Mouse (Mus musculus) embryonic facial prominence, embryonic 15.5 days (tissue): ENCODE results near the gene Hmgcs1. TPM values are rescaled to one million over a fixed set of nuclear protein-coding genes. Genes with fewer than 3 reads are reported as not detected.

Source experiments
- ATAC-seq: fragments of 200-750 bp; cut with Nextera tagmentation; 2 replicates; pipeline ENCODE4 v1.8.0; 2017; ENCODE audit warnings: low read depth, moderate TSS enrichment; ENCODE audit not compliant: insufficient number of reproducible peaks, low FRiP score, low TSS enrichment
- H3K27ac ChIP-seq: fragments of 300-500 bp; sonication (generic); replicated peaks from 2 replicates; pipeline ENCODE4 v1.5.1; 2015; ENCODE audit warnings: mild to moderate bottlenecking, inconsistent platforms
- H3K27me3 ChIP-seq: fragments of 300-500 bp; sonication (generic); 2 replicates; pipeline ENCODE4 v1.6.1; 2015; ENCODE audit warnings: inconsistent platforms
- H3K36me3 ChIP-seq: fragments of 300-500 bp; sonication (generic); 2 replicates; pipeline ENCODE4 v1.6.1; 2015; ENCODE audit warnings: mild to moderate bottlenecking, inconsistent platforms
- H3K4me1 ChIP-seq: fragments of 300-500 bp; sonication (generic); 2 replicates; pipeline ENCODE4 v1.6.1; 2015; ENCODE audit warnings: inconsistent platforms
- H3K4me2 ChIP-seq: fragments of 300-500 bp; sonication (generic); replicated peaks from 2 replicates; pipeline ENCODE4 v1.6.1; 2015; ENCODE audit warnings: mild to moderate bottlenecking, inconsistent platforms
- H3K4me3 ChIP-seq: fragments of 300-500 bp; sonication (generic); replicated peaks from 2 replicates; pipeline ENCODE4 v1.5.1; 2015; ENCODE audit warnings: mild to moderate bottlenecking, inconsistent platforms
- H3K9ac ChIP-seq: fragments of 300-500 bp; sonication (generic); 2 replicates; pipeline ENCODE4 v1.6.1; 2015; ENCODE audit warnings: inconsistent platforms
- H3K9me3 ChIP-seq: fragments of 300-500 bp; sonication (generic); replicated peaks from 2 replicates; pipeline ENCODE4 v1.6.1; 2016; ENCODE audit warnings: inconsistent platforms
- WGBS: fragments of 180-500 bp; shearing (Covaris S2); methylation state at CpG from one replicate; pipeline ENCODE4 v1.1.7; 2015; 5-methylcytosine and 5-hydroxymethylcytosine counted together
- polyA plus RNA-seq: library from polyadenylated mRNA; unstranded; fragments of >200 nt; fragmentation: Nextera tagmentation; extraction: Ambion mirVana; gene quantifications from 2 replicates; pipeline ENCODE4 v1.2.1, GENCODE M21; 2015

Hmgcs1 gene
- polyA plus RNA-seq, 1 experiment from 2014 or later, result 128 TPM

DNA sequence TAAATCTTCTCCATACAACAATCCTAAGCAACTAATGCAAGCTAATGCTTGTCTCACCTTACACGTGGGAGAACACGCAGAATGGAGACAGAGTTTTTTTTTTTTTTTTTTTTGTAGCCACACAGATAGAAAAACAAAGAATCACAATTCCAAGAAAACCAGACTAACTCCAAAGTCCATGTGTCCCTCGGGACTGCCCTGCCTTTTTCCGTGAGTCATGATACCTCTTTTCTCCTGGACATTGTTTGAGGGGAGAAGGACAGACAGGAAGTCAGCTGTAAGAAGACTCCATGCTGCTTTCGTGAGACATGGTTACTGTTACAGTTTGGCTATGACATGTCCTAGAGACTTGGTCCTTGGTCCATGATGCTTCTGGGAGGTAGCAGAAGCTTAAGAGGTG lies 33.2 kb downstream of the Hmgcs1 start:
- no peaks in the 10 kb centered on the region for H3K36me3 ChIP-seq
- WGBS, result 73% methylated on average over 5 of the region's 5 CpGs
- H3K27ac ChIP-seq, result no peak overlapping the region
- no peaks in the 10 kb centered on the region for H3K27me3 ChIP-seq
- no peaks in the 10 kb centered on the region for H3K9me3 ChIP-seq
- H3K4me2 ChIP-seq, result no peak overlapping the region
- H3K4me3 ChIP-seq, result no peak overlapping the region
- no peaks in the 10 kb centered on the region for H3K4me1 ChIP-seq
- no peak for ATAC-seq
- H3K9ac ChIP-seq, result no peak overlapping the region

- no peaks in the 10 kb centered on the region for H3K36me3 ChIP-seq
- ATAC-seq, result no peak
- no peaks in the 10 kb centered on the region for H3K27me3 ChIP-seq
- no peak overlapping the region for H3K4me3 ChIP-seq
- H3K9ac ChIP-seq, result no peak overlapping the region
- no peaks in the 10 kb centered on the region for H3K4me1 ChIP-seq
- no peak overlapping the region for H3K4me2 ChIP-seq
- H3K9me3 ChIP-seq, result no peaks in the 10 kb centered on the region
- 81% methylated on average over 7 of the region's 7 CpGs for WGBS
- H3K27ac ChIP-seq, result no peak overlapping the region
These were observed 34.4 kb downstream of the Hmgcs1 start for GRCm38 (mm10) chr13:119724541-119724940.

- 67% methylated on average over 26 of the region's 26 CpGs for WGBS
- no peaks in the 10 kb centered on the region for H3K9me3 ChIP-seq
- no peak overlapping the region for H3K9ac ChIP-seq
- H3K4me1 ChIP-seq, result no peaks in the 10 kb centered on the region
- no peaks in the 10 kb centered on the region for H3K36me3 ChIP-seq
- H3K27ac ChIP-seq, result no peak overlapping the region
- ATAC-seq, result peak; percentile 65; the same call in 1 of the 2 replicates
- no peak overlapping the region for H3K4me3 ChIP-seq
- H3K4me2 ChIP-seq, result no peak overlapping the region
- H3K27me3 ChIP-seq, result no peaks in the 10 kb centered on the region
These were observed 37.6 kb downstream of the Hmgcs1 start for GRCm38 (mm10) chr13:119727608-119728387.

- no peaks in the 10 kb centered on the region for H3K9me3 ChIP-seq
- H3K27me3 ChIP-seq, result no peaks in the 10 kb centered on the region
- H3K36me3 ChIP-seq, result no peaks in the 10 kb centered on the region
- no peak for ATAC-seq
- no peak overlapping the region for H3K9ac ChIP-seq
- H3K4me2 ChIP-seq, result no peak overlapping the region
- H3K27ac ChIP-seq, result no peak overlapping the region
- H3K4me1 ChIP-seq, result no peaks in the 10 kb centered on the region
- 81% methylated on average over 7 of the region's 7 CpGs for WGBS
- H3K4me3 ChIP-seq, result no peak overlapping the region
These were observed 39.2 kb downstream of the Hmgcs1 start for GRCm38 (mm10) chr13:119729406-119729805.

DNA sequence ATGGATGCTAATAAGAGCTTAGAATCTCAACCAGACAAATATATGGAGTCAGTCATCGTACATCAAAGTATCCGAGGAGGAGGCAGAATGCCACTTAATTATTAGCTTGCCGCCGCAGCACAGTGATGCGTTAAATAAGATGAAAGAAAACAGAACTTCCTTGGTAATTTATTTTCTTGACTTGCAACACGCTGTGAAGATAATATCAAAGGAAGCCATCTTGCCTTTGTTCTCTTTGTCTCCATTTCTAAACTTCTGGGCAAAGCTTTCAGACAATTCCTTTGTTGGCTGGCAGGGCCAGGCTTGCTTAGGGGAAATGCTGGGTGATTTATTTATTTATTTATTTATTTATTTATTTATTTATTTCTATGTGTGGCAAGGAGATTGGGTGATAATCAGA lies 41.3 kb downstream of the Hmgcs1 start:
- H3K36me3 ChIP-seq, result no peaks in the 10 kb centered on the region
- no peak overlapping the region for H3K4me2 ChIP-seq
- no peaks in the 10 kb centered on the region for H3K27me3 ChIP-seq
- WGBS, result 51% methylated on average over 6 of the region's 6 CpGs
- no peak overlapping the region for H3K27ac ChIP-seq
- no peak for ATAC-seq
- H3K9me3 ChIP-seq, result no peaks in the 10 kb centered on the region
- no peak overlapping the region for H3K9ac ChIP-seq
- H3K4me3 ChIP-seq, result no peak overlapping the region
- no peaks in the 10 kb centered on the region for H3K4me1 ChIP-seq

GRCm38 (mm10) chr13:119741390-119742237 lies 51.4 kb downstream of the Hmgcs1 start:
- peak overlapping the region; percentile 13 for H3K4me3 ChIP-seq
- H3K4me1 ChIP-seq, result peaks cover 5% of the 10 kb centered on the region; the same call in 1 of the 2 replicates
- no peaks in the 10 kb centered on the region for H3K9me3 ChIP-seq
- no peaks in the 10 kb centered on the region for H3K36me3 ChIP-seq
- no peak for ATAC-seq
- no peak overlapping the region for H3K9ac ChIP-seq
- H3K27me3 ChIP-seq, result no peaks in the 10 kb centered on the region
- no peak overlapping the region for H3K27ac ChIP-seq
- H3K4me2 ChIP-seq, result peak overlapping the region; percentile 43
- 5% methylated on average over 19 of the region's 19 CpGs for WGBS

DNA sequence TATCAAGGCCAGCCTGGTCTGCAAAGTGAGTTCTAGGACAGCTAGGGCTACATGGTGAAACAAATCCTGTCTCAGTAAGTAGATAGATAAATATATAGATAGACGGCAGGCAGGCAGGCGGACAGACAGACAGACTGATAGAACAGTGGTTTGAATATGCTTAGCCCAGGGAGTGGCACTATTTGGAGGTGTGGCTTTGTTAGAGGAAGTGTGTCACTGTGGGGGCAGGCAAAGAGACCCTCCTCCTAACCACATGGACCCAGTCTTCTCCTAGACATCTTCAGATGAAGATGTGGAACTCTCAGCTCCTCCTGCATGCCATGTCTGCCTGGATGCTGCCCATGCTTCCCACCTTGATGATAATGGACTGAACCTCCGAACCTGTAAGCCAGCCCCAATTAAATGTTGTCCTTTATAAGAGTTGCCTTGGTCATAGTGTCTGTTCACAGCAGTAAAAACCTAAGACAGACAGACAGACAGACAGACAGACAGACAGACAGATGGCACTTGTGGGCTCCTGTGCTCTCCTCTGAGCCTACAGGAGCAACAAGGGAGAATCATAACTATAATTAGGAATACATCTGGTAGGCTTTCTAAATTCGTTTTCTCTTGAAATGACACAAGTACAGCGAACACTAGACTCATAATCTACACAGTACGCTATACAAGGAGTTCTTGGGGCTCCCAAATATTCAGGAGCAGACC lies 52.7 kb downstream of the Hmgcs1 start:
- 85% methylated on average over 6 of the region's 6 CpGs for WGBS
- no peak overlapping the region for H3K4me2 ChIP-seq

DNA sequence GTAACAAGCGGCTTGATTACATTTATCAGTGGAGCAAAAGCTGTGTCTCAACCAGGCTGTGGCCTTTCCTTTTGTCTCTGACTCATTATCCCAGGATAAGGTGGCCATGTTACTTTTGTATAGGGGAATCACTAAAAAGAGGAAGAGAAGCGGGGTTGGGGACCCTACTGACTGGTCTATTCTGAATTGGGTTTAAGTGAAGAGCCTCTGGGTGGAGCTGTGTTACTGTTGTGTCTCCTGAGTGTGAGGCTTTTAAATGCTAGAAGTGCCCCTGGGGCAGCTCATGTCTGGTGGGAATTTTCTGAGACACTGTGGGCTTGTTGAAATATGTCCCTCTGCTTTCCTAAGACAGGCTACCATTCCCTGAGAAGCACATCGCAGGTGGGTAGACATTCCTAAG lies 53.3 kb downstream of the Hmgcs1 start:
- no peak overlapping the region for H3K9ac ChIP-seq
- no peaks in the 10 kb centered on the region for H3K27me3 ChIP-seq
- H3K36me3 ChIP-seq, result no peaks in the 10 kb centered on the region
- no peak overlapping the region for H3K27ac ChIP-seq
- ATAC-seq, result no peak
- H3K9me3 ChIP-seq, result no peaks in the 10 kb centered on the region
- no peak overlapping the region for H3K4me3 ChIP-seq
- 71% methylated on average over 3 of the region's 3 CpGs for WGBS
- no peak overlapping the region for H3K4me2 ChIP-seq
- H3K4me1 ChIP-seq, result peaks cover 5% of the 10 kb centered on the region; the same call in 1 of the 2 replicates

More for the DNA sequence above, 52.7 kb downstream of the Hmgcs1 start:
- Histone ChIP-seq H3K27ac (no peak overlapping the region), H3K9ac (no peak overlapping the region), H3K27me3 (no peaks in the 10 kb centered on the region), H3K4me1 (peaks cover 5% of the 10 kb centered on the region; the same call in 1 of the 2 replicates), H3K36me3 (no peaks in the 10 kb centered on the region), H3K9me3 (no peaks in the 10 kb centered on the region), H3K4me3 (no peak overlapping the region)
- no peak for ATAC-seq

DNA sequence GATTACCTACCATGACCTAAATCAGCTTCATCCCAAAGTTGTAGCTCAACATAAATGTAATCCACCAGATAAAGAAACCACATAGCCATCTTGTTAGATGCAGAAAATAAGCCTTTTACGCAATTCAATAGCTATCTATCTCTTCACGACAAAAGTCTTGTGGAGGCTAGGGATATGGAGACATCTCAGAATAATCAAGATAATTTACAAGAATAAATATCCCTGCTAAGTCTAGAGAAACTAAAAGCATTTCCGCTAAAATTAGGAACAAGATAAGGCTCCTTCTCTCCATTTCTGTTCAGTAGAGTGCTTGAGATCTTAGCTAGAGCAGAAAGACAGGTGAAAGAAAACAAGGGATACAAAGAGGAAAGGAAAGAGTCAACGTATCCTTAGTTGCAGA lies 56.8 kb downstream of the Hmgcs1 start:
- Histone ChIP-seq H3K9me3 (no peaks in the 10 kb centered on the region), H3K36me3 (no peaks in the 10 kb centered on the region), H3K4me3 (no peak overlapping the region), H3K4me1 (no peaks in the 10 kb centered on the region), H3K27ac (no peak overlapping the region), H3K9ac (no peak overlapping the region), H3K4me2 (no peak overlapping the region), H3K27me3 (no peaks in the 10 kb centered on the region)
- ATAC-seq, result no peak
- 86% methylated on average over 4 of the region's 4 CpGs for WGBS

- peaks cover 19% of the 10 kb centered on the region for H3K4me1 ChIP-seq
- H3K9ac ChIP-seq, result no peak overlapping the region
- no peak overlapping the region for H3K4me3 ChIP-seq
- no peaks in the 10 kb centered on the region for H3K9me3 ChIP-seq
- 51% methylated on average over 9 of the region's 9 CpGs for WGBS
- no peak for ATAC-seq
- H3K27ac ChIP-seq, result no peak overlapping the region
- H3K4me2 ChIP-seq, result peak overlapping the region; percentile 80; the same call in 1 of the 2 replicates
- no peaks in the 10 kb centered on the region; the same call in 1 of the 2 replicates for H3K36me3 ChIP-seq
- H3K27me3 ChIP-seq, result no peaks in the 10 kb centered on the region
These were observed 63.9 kb downstream of the Hmgcs1 start for GRCm38 (mm10) chr13:119753859-119754634.
